Mouse (Mus musculus) embryonic facial prominence, embryonic 12.5 days (tissue): Measurements from ENCODE around the gene Fmc1. TPM values are rescaled to one million over a fixed set of nuclear protein-coding genes. Genes with fewer than 3 reads are reported as not detected.

Experiments used
- ATAC-seq: fragments of 200-750 bp; cut with Nextera tagmentation; 2 replicates; pipeline ENCODE4 v1.8.0; 2017; ENCODE audit not compliant: insufficient number of reproducible peaks, insufficient read depth, low FRiP score, low TSS enrichment
- H3K27ac ChIP-seq: fragments of 300-500 bp; sonication (generic); 2 replicates; pipeline ENCODE4 v1.5.1; 2016; ENCODE audit warnings: mild to moderate bottlenecking
- H3K27me3 ChIP-seq: fragments of 300-500 bp; sonication (generic); 2 replicates; pipeline ENCODE4 v1.6.1; 2016; ENCODE audit warnings: mild to moderate bottlenecking, moderate library complexity
- H3K36me3 ChIP-seq: fragments of 300-500 bp; sonication (generic); 2 replicates; pipeline ENCODE4 v1.6.1; 2016; ENCODE audit warnings: mild to moderate bottlenecking
- H3K4me1 ChIP-seq: fragments of 300-500 bp; sonication (generic); 2 replicates; pipeline ENCODE4 v1.6.1; 2016
- H3K4me2 ChIP-seq: fragments of 300-500 bp; sonication (generic); replicated peaks from 2 replicates; pipeline ENCODE4 v1.6.1; 2016; ENCODE audit warnings: mild to moderate bottlenecking, moderate library complexity
- H3K4me3 ChIP-seq: fragments of 300-500 bp; sonication (generic); 2 replicates; pipeline ENCODE4 v1.5.1; 2016; ENCODE audit warnings: mild to moderate bottlenecking
- H3K9ac ChIP-seq: fragments of 300-500 bp; sonication (generic); 2 replicates; pipeline ENCODE4 v1.6.1; 2016; ENCODE audit warnings: mild to moderate bottlenecking, moderate library complexity
- H3K9me3 ChIP-seq: fragments of 300-500 bp; sonication (generic); 2 replicates; pipeline ENCODE4 v1.6.1; 2016; ENCODE audit warnings: mild to moderate bottlenecking, moderate library complexity
- WGBS: fragments of 180-500 bp; shearing (Covaris S2); methylation state at CpG from one replicate; pipeline ENCODE4 v1.1.7; 2016; 5-methylcytosine and 5-hydroxymethylcytosine counted together
- microRNA-seq: library from miRNA; unstranded; fragments of <30 nt; microRNA quantifications from one replicate; pipeline ENCODE4, GENCODE M21; 2017
- polyA plus RNA-seq: library from polyadenylated mRNA; unstranded; fragments of >200 nt; fragmentation: Nextera tagmentation; extraction: Ambion mirVana; gene quantifications from 2 replicates; pipeline ENCODE4 v1.2.1, GENCODE M21; 2016

Gene Fmc1
- polyA plus RNA-seq, 1 experiment from 2014 or later: 94.9 TPM

DNA sequence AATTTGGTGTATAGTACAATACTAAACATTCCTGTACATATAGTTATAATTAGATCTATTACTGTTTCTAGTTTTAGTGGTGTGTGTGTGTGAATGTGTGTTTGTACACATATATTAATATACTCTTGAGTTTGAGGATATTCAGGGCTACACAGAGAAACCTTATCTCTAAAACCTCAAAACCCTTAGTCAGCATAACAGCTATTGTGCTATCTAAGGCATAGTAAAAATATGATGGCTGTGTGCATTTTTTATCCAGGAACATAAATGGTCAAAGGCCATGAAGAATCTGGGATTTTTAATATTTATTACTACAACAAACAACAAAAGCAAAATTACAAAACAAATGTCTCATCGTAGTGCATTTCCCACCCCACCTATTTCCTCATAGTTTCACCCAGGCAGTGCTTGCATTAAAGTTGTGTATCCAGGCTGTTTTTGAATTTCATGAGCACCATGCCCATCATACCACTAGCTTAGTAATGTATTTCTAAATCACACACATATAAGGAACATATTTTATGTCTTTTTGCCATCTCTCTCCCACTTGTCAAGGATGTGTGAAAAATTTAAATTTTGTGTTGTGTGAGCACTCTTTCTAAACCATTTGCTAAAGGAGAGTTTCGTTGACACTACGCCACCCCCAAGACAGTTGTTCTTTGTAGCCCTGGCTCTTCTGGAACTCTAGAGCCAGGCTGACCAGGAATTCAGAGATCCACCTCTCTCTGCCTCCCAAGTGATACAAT, 47.0 kb downstream of the Fmc1 start:
- H3K4me2 ChIP-seq: no peak overlapping the region
- WGBS: 100% methylated on average over 3 of the region's 3 CpGs
- no peak overlapping the region for H3K9ac ChIP-seq
- no peaks in the 10 kb centered on the region for H3K27me3 ChIP-seq
- no peaks in the 10 kb centered on the region for H3K4me1 ChIP-seq
- H3K4me3 ChIP-seq: no peak overlapping the region
- ATAC-seq: no peak
- H3K9me3 ChIP-seq: no peaks in the 10 kb centered on the region
- peaks cover 22% of the 10 kb centered on the region for H3K36me3 ChIP-seq
- H3K27ac ChIP-seq: no peak overlapping the region

DNA sequence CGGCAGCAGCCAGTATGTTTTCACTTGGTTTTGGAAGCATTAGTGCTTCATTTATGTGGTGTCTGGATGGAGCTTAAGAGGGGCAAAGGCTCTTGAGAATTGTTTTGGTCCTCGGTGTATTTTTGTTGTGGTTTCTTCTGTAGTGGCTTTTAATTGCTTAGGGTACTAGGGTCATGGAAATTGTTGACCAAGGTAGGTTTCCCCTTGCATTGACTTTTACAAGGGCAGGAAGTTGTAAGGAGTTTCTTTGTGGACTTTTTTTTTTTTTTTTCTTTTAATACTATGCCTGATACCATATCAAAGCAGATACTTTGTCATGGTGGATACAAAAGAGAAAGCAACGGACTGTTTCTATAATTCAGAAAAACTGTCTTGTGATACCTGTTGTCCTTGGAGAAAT, 48.4 kb downstream of the Fmc1 start:
- Histone ChIP-seq H3K4me2 (no peak overlapping the region), H3K9me3 (no peaks in the 10 kb centered on the region), H3K27me3 (no peaks in the 10 kb centered on the region), H3K36me3 (peaks cover 30% of the 10 kb centered on the region), H3K9ac (no peak overlapping the region), H3K27ac (no peak overlapping the region), H3K4me3 (no peak overlapping the region), H3K4me1 (no peaks in the 10 kb centered on the region)
- WGBS: 86% methylated on average over 3 of the region's 3 CpGs
- no peak for ATAC-seq

Small RNAs within 50 kb of the gene (microRNA-seq; reads per million reads assigned to microRNA genes)
- gene Mir7670: not detected

Other genes with a start within 250 kb of the Fmc1 start
- gene Zc3hav1l, start 234.2 kb upstream of the Fmc1 start, polyA plus RNA-seq: 15.6 and 17.6 TPM in 2 replicates
- gene Zc3hav1, start 178.9 kb upstream of the Fmc1 start, polyA plus RNA-seq: 2.5 and 2.7 TPM in 2 replicates
- gene Ttc26, start 152.0 kb upstream of the Fmc1 start, polyA plus RNA-seq: 12.7 and 12.9 TPM in 2 replicates
- gene Ubn2, start 99.6 kb upstream of the Fmc1 start, polyA plus RNA-seq: 17.1 and 21.4 TPM in 2 replicates
- 57.0 and 62.0 TPM in 2 replicates for gene Luc7l2, start 17.8 kb downstream of the Fmc1 start, polyA plus RNA-seq
- 0.34 and 0.61 TPM in 2 replicates for gene Klrg2, start 103.7 kb downstream of the Fmc1 start, polyA plus RNA-seq
- 2.8 and 5.2 TPM in 2 replicates for gene Clec2l, start 129.6 kb downstream of the Fmc1 start, polyA plus RNA-seq